Mouse (Mus musculus): ENCODE data around the gene Ppan.

Ppan gene

GRCm38 (mm10) chr9:20879097-20879792 lies 8.7 kb upstream of the Ppan start, which contains the start of gene Angptl6:
Angptl6 (minus strand) TSS chr9:20879727.
- no peak for DNase-seq

DNA sequence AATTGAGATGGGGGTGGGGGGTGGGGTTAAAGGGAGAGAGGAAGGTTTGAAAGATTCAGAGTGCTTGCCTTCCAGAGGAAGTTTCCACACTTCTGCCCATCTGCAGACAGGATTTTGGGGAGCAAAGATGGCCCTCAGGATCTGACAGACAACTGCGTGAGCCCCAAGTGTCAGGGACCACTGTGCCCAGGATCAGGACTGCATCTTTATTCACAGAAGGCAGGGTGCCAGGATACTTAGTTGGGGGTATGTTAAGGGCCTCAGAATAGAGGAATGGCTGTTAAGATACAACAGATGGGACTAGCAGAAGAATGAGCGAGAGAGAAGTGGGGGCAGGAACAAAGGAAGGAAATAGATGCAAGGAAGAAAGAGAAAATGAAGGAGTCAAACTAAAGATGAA lies 1.4 kb upstream of the Ppan start:
- DNase-seq: no peak

DNA sequence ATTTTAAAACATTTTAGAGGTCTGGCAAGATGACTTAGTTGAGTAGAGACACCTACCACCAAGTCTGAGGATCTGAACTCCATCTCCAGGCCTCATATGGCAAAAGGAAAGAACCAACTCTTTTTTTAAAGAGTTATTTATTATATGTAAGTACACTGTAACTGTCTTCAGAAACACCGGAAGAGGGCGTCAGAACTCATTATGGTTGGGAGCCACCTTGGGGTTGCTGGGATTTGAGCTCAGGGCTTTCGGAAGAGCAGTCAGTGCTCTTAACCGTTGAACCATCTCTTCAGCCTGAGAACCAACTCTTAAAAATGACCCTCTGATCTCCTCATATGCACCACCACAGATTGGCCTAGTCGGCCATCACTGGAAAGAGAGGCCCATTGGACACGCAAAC lies 784 bp upstream of the Ppan start:
- no peak for DNase-seq

GRCm38 (mm10) chr9:20888386-20888765 lies 401 bp downstream of the Ppan start:
- DNase-seq: no peak

DNA sequence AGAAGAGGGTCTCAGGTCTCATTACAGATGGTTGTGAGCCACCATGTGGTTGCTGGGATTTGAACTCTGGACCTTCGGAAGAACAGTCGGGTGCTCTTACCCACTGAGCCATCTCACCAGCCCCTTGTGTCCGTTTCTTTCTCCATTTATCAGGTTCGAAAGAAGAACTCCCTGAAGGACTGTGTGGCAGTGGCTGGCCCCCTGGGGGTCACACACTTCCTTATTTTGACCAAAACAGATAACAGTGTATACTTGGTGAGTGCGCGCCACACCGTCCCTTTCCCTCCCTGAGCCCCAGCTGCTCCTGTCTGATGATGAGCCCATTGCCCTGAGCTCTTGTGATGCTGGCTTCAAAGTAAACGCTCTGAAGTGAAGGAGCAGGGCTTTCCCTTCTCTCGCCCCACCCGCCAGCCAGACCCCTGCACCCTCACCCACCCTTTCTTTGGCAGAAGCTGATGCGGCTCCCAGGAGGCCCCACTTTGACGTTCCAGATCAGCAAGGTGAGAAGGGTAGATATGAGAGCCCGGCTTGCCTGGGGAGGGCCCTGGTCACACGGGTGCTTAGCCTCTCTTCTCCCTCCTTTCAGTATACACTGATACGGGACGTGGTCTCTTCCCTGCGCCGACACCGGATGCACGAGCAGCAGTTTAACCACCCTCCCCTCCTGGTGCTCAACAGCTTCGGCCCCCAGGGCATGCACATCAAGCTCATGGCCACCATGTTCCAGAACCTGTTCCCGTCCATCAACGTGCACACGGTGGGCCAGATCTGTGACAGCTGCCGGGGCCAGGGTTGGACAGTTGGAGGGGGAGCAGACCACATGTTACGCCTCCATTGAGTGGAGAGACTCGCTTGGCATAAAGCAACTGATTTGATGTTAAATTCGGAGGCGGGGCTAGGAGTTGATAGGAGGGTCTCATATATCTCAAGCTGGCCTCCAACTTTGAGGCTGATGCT lies 1.5 kb downstream of the Ppan start:
- no peak for DNase-seq

DNA sequence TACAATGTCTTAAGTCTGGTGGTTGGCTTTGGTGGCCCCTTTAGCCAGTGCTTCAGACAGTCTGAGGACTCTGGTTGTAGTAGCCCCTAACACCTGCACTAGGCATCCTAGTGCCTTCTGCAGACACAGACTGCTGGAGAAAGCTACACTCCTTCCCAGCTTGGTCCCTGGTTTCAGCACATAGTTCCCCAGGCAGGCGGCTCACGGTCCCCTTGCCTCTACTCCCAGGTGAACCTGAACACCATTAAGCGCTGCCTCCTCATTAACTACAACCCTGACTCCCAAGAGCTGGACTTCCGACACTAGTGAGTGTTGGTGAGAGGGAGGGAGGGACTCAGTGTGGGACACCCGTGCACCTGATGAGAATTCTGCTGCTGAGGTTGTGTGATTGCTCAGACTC lies 2.4 kb downstream of the Ppan start:
- DNase-seq: no peak

GRCm38 (mm10) chr9:20891339-20892103 lies 3.5 kb downstream of the Ppan start:
- DNase-seq: no peak

- DNase-seq: no peak
Measured at GRCm38 (mm10) chr9:20892104-20892653, 4.2 kb downstream of the Ppan start.

GRCm38 (mm10) chr9:20893069-20893468 lies 5.1 kb downstream of the Ppan start:
- DNase-seq: no peak

GRCm38 (mm10) chr9:20893590-20894343 lies 5.8 kb downstream of the Ppan start:
- DNase-seq: no peak

- no peak for DNase-seq
Measured at GRCm38 (mm10) chr9:20894629-20895028, 6.7 kb downstream of the Ppan start.

DNA sequence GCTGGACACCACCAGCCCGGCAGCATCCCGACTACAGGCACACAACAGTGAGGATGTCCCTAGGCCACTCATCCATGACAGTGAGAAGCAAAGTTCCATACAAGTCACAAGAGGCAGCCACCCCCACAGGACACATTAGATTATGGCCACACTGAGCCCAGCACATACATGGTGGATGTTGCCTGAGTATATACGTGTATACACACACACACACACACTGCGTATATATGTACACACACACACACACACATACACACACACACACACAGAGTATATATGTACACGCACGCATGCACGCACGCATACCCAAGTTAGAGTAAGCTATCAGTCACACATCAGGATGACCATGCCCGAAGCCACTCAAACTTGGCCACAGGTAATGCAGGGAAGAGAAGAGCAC lies 7.4 kb downstream of the Ppan start:
- no peak for DNase-seq

DNA sequence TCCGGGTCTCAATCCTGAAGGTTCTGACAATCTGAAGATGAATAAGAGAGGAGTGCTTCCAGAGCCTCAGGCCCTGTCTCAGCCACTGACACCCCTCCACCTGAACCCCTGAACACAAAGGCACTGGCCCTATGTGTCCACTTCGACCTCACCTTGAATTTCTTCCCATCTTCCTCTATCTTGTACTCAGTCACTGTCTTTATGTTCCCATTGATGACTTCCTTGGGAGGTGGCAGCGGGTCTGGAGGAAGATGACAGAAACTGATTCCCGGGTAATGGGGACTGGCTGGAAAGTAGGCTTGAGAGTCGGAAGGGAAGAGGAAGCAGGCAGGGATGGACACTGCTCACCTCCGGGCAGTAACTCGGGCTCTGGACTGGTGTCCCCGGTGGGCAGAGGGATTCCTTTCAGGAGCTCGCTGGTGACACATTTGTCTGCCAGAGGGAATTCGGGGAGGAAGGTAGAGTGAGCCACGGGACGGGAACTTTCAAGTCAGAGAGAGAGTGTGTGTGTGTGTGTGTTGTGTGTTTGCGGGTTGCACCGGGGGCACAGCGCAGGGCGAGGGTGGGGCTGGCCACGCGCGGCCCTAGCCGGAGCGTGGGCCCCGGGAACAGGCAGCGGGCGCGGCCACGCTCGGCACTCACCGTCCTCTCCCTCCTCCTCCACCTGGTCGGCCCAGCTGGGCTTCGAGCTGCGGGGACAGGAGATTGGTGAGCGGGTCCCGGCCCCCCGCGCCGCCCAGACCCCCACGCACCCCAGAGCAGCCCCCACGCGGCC lies 9.9 kb downstream of the Ppan start:
- DNase-seq: no peak

DNA sequence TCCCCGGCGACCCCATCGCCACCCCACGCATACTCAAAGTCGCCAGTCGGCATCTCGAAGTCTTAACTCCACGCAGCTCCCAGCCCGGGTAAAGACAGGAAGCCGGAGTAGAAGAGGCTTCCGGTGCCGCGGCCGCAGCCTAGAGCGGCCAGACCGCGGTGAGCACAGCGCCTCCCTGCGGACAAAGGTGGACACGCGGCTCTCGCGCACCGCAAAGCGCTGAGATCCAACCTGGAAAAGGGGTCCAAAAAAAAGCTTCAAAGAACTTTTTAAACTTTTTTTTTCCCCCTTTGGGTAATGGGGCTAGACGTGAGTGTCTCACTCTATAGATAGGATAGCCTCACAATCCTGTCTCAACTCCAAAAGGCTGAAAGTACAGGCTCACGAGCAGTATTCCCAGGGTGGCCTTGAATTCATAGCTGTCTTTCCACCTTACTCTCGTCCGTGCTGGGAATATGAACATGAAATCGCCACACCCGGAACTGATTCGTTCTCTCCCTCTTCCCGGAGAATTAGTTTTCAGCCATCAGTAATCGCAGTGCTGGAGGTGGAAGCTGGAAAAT lies 10.6 kb downstream of the Ppan start, which contains the start of gene Eif3g:
TSS of gene Eif3g (minus strand) at position 113 of the 563 bp plus-strand sequence.
- peak; percentile 92 for DNase-seq

DNA sequence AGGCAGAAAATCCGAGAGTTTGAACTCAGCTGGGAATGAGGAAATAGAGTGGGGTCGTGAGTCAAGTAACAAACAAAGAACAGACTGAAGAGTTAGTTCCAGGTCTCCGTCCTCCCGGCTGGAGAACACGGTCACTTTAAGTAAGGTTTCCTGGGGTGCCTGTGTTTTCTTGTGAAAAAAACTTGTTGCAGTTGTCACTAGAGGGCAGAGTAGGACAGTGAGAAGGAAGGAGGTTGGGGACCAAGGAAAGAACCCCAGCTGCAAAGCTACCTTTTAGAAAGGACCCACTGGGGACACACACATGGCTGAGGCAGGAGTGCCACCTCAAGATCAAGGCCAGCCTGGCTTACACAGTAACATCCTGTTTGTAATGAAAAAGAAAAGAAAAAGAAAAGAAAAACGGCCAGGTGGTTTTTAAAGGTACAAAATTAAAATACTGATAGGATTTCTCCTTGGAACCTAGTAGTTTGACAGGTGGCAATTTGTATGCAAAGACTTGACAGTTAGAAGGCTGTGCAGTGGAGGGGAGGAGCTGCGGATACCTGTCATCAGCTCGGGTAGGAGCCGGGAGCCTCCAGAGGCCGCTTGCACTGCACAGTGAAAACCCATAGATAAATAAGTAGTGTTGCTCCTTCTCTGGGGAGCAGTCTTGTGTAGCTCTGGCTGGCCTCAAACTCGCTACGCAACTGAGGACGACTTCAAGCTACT lies 13.6 kb downstream of the Ppan start:
- DNase-seq: peak; percentile 43

DNA sequence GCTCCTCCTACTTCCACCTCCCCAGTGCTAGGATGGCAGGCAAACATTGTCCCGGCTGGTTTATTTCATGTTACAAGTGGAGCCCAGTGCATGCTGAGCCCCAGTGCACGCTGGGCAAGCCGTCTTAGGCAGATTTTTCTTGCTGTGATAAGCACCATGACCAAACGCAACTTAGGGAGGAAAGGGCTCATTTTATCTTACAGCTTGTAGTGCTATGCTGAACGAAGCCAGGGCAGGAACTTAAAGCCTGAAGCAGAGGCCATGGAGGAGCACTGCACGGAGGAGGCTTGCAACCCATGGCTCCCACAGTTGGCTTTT lies 14.2 kb downstream of the Ppan start:
- DNase-seq: no peak

GRCm38 (mm10) chr9:20909948-20910347 lies 22.0 kb downstream of the Ppan start:
- no peak for DNase-seq

DNA sequence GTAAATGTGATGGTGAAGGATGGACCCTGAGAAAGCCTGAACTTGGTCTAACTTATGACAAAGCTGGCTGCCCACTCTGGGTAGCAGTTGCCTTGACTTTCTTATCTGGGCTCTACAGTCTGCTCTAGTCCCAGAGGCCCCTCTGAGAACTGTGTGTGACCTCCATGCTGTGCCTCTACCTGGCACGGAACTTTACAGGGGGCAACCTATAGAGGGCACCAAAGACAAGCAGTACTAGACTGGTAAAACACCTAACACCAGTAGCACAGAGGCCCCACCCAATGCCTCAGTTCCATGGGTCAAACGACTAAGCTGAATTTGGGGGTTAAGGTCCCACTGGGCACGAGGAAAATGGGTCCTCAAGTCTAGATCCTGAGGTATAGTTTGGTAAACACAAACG lies 28.2 kb downstream of the Ppan start:
- DNase-seq: peak; percentile 64

GRCm38 (mm10) chr9:20923258-20923657 lies 35.3 kb downstream of the Ppan start:
- DNase-seq: no peak

Data from thymus, postnatal 4 days (tissue).